Mouse (Mus musculus) liver, postnatal 0 days (tissue): ENCODE measurements at regions not wholly inside any gene's neighbourhood (a gene's known extent, or its start where the extent isn't known, plus 50 kb on each side); places are given as distances from the start of the nearest gene placed in this dataset.

Experiments used
- CTCF ChIP-seq: sonication (generic); IDR thresholded peaks from 2 replicates; pipeline ENCODE4 v1.5.1; 2016; ENCODE audit warnings: antibody characterized with exemption, low read depth
- EP300 ChIP-seq: IDR thresholded peaks from 2 replicates; pipeline ENCODE4 v1.6.1; 2016; ENCODE audit warnings: antibody characterized with exemption, low read depth, mild to moderate bottlenecking

- TF ChIP-seq CTCF (no peak), EP300 (no peak)
Measured at GRCm38 (mm10) chr19:56068854-56069253, 218.1 kb upstream of the Habp2 start.
